Mouse (Mus musculus): ENCODE data around the gene Tmem30b. TPM values are rescaled to one million over a fixed set of nuclear protein-coding genes. Genes with fewer than 3 reads are reported as not detected.
"Not testable (repeated sequence)": the region's sequence is repeated elsewhere in the genome, so short reads cannot be mapped to it uniquely, and the experiment has no call there.

Tmem30b gene
- polyA plus RNA-seq, 1 experiment from 2014 or later: 31.9 TPM

DNA sequence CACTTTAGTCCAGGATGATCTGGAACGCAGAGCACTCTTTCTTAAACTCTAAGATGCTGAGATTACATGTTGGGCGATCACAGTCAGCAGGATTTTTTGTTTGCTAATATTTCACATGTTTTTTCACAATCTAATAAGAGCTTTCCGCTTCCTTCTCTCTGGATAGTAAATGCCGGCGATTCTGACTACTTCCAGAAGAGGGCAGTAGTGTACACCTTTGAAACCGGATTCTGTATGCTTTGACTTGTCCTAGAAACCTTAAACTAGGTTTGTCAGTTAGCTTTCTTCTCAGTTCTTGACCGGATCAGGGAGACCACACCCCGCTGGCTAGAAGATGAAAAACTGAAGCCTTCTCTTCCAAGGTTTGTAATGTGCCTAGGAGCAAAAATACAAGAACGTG is 11.6 kb downstream of the Tmem30b start:
- no peak overlapping the region for H3K4me3 ChIP-seq (replicated peaks; ENCODE audit: low read depth, low read length)
- H3K27me3 ChIP-seq (ENCODE audit: insufficient read depth, low read length): 0 out of 2 replicates have a peak, but pooled peaks cover 5% of the 10 kb centered on the region
- ATAC-seq (replicated peaks; ENCODE audit: low FRiP score, low read depth): no peak
- no peaks in the 10 kb centered on the region for H3K36me3 ChIP-seq (ENCODE audit: insufficient read depth, low read length)
- DNase-seq (ENCODE audit: low spot score): peak; percentile 85
- H3K4me1 ChIP-seq (replicated peaks; ENCODE audit: insufficient read depth, low read length): no peaks in the 10 kb centered on the region
- H3K9ac ChIP-seq (ENCODE audit: low read depth, low read length): no peak overlapping the region
- no peaks in the 10 kb centered on the region for H3K9me3 ChIP-seq (replicated peaks; ENCODE audit: low read length)
- TF ChIP-seq CTCF (IDR thresholded peaks at IDR 0.05; ENCODE audit: low read depth): peak; percentile 81
- no peak overlapping the region for H3K4me2 ChIP-seq (ENCODE audit: low read length)
- no peak overlapping the region for H3K27ac ChIP-seq
- 13% methylated on average over 9 of the region's 9 CpGs for WGBS

DNA sequence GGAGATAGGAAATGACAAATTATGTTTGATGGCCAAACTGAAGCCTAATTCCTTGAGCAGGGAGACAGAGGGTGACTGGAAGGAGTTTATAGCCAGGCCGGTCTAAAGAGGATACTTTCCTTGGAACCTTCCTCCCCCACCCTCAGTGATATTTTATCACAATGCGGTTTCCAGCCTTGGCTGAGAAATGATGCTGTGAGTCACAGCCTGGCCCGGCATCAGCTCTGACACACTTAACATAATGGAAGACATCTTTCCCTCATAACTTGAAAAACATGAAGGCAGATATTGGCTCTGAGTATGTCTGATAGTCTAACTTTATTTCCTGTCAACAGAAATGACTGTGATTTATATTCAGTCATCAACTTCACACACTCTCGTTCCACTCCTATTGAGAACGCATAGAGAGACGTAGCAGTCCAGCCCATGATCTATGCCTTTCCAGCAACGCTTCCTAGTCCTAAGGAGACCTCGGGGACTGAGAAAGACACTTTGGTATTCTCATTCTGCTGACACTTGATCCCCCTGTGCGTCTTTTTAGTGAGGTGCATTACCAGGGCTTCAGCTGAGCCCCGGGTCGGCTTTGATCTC is 14.2 kb downstream of the Tmem30b start:
- Histone ChIP-seq H3K4me2 (ENCODE audit: low read length) (no peak overlapping the region), H3K4me1 (replicated peaks; ENCODE audit: insufficient read depth, low read length) (no peaks in the 10 kb centered on the region), H3K27me3 (ENCODE audit: insufficient read depth, low read length) (peaks cover 5% of the 10 kb centered on the region; the same call in 1 of the 2 replicates), H3K9ac (ENCODE audit: low read depth, low read length) (no peak overlapping the region), H3K4me3 (replicated peaks; ENCODE audit: low read depth, low read length) (no peak overlapping the region), H3K9me3 (replicated peaks; ENCODE audit: low read length) (no peaks in the 10 kb centered on the region), H3K27ac (no peak overlapping the region), H3K36me3 (ENCODE audit: insufficient read depth, low read length) (no peaks in the 10 kb centered on the region)
- no peak for DNase-seq (ENCODE audit: low spot score)
- no peak for ATAC-seq (replicated peaks; ENCODE audit: low FRiP score, low read depth)
- 30% methylated on average over 11 of the region's 11 CpGs for WGBS
- TF ChIP-seq CTCF (IDR thresholded peaks at IDR 0.05; ENCODE audit: low read depth): no peak

DNA sequence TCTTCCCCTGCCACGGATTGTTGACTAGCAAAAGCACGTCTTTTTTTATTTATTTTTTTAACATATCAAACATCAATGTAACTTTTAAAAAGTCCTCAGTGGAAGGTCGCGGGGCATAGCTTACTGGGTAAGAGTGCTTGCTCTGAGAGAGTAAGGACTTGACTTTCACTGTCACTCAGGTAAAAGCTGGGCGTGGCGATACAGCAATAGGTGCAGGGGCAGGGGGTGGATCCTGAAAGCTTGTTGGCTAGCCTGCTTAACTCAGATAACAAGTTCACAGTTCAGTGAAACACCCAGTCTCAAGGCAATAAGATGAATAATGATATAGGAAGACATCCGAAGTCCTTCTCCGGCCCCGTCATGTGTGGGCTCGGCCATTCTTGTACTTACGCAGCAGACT is 16.6 kb downstream of the Tmem30b start:
- H3K27ac ChIP-seq: no peak overlapping the region
- no peak overlapping the region for H3K4me3 ChIP-seq (replicated peaks; ENCODE audit: low read depth, low read length)
- no peaks in the 10 kb centered on the region for H3K9me3 ChIP-seq (replicated peaks; ENCODE audit: low read length)
- no peaks in the 10 kb centered on the region for H3K4me1 ChIP-seq (replicated peaks; ENCODE audit: insufficient read depth, low read length)
- no peak overlapping the region for H3K4me2 ChIP-seq (ENCODE audit: low read length)
- no peak overlapping the region for H3K9ac ChIP-seq (ENCODE audit: low read depth, low read length)
- no peak for ATAC-seq (replicated peaks; ENCODE audit: low FRiP score, low read depth)
- 70% methylated on average over 11 of the region's 11 CpGs for WGBS
- no peaks in the 10 kb centered on the region for H3K36me3 ChIP-seq (ENCODE audit: insufficient read depth, low read length)
- H3K27me3 ChIP-seq (ENCODE audit: insufficient read depth, low read length): peaks cover 5% of the 10 kb centered on the region; the same call in 1 of the 2 replicates
- DNase-seq (ENCODE audit: low spot score): no peak
- TF ChIP-seq CTCF (IDR thresholded peaks at IDR 0.05; ENCODE audit: low read depth): no peak

DNA sequence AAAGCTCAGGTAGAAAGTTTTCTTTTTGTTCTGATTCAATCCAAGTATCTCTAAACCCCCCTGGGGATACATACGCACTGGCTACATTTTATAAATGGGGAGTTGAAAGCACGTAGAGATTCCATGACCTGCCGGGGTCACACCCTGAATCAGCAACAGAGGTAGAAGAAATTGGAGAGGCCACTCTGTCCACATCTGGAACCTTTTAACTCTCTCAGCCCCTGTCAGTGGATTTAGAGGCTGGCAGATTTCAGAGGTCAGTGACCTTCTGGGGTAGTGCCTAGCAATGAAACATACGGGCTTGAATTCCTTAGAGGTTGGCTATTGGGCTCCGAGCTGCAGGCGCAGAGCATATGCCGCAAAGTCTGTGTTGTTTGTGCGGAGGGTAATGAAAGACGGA is 17.1 kb downstream of the Tmem30b start:
- no peak overlapping the region for H3K4me2 ChIP-seq (ENCODE audit: low read length)
- no peak for TF ChIP-seq CTCF (IDR thresholded peaks at IDR 0.05; ENCODE audit: low read depth)
- H3K27ac ChIP-seq: no peak overlapping the region
- H3K27me3 ChIP-seq (ENCODE audit: insufficient read depth, low read length): peaks cover 5% of the 10 kb centered on the region; the same call in 1 of the 2 replicates
- no peaks in the 10 kb centered on the region for H3K9me3 ChIP-seq (replicated peaks; ENCODE audit: low read length)
- DNase-seq (ENCODE audit: low spot score) (no peak), ATAC-seq (replicated peaks; ENCODE audit: low FRiP score, low read depth) (no peak)
- H3K36me3 ChIP-seq (ENCODE audit: insufficient read depth, low read length): no peaks in the 10 kb centered on the region
- H3K4me1 ChIP-seq (replicated peaks; ENCODE audit: insufficient read depth, low read length): no peaks in the 10 kb centered on the region
- 17% methylated on average over 9 of the region's 9 CpGs for WGBS
- H3K4me3 ChIP-seq (replicated peaks; ENCODE audit: low read depth, low read length): no peak overlapping the region
- no peak overlapping the region for H3K9ac ChIP-seq (ENCODE audit: low read depth, low read length)

DNA sequence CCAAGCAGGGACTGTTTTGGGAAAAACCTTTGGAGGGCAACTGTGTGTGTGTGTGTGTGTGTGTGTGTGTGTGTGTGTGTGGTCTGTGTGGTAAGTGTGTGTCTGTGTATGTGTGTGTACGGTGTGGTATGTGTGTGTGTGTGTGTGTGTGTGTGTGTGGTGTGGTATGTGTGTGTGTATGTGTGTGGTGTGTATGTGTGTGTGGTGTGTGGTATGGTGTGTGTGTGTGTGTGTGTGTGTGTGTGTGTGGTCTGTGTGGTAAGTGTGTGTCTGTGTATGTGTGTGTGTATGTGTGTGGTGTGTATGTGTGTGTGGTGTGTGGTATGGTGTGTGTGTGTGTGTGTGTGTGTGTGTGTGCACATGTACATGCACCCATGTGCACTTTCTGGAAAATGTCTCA is 18.1 kb downstream of the Tmem30b start:
- not testable (repeated sequence) for H3K27ac ChIP-seq; H3K4me1 ChIP-seq (replicated peaks; ENCODE audit: insufficient read depth, low read length); H3K4me3 ChIP-seq (replicated peaks; ENCODE audit: low read depth, low read length); H3K9ac ChIP-seq (ENCODE audit: low read depth, low read length); H3K36me3 ChIP-seq (ENCODE audit: insufficient read depth, low read length); ATAC-seq (replicated peaks; ENCODE audit: low FRiP score, low read depth); H3K27me3 ChIP-seq (ENCODE audit: insufficient read depth, low read length); DNase-seq (ENCODE audit: low spot score); H3K9me3 ChIP-seq (replicated peaks; ENCODE audit: low read length); H3K4me2 ChIP-seq (ENCODE audit: low read length)
- 89% methylated on average over 1 of the region's 1 CpGs for WGBS

DNA sequence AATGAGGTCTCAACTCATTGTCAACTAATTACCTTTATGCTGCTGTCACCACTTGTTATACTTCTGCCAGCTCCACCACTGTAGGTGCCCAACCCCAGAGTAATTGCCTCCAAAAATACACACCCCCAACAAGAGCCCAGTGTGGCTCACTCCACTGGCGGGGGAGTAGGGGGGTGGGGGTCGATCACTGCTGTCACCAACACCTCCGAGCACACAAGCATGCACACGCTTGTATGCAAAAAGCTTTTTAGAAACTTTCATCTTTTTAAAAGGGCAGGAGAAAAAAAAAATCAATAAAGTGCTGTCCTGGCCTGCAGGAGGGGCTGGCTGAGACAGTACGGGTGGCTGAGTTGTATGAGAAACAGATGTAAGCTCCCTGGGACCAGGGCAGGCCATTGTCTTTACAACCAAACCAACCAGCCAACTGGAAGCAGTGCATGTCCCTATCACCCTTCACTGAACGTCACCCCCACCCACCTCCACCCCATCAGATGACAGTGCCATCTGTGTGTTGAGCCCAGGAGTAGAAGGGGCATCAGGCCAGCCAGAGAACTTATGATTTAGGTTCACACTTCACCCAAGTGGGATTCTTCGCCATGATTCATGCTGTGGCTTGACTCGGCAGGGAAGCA is 20.8 kb downstream of the Tmem30b start:
- 53% methylated on average over 8 of the region's 8 CpGs for WGBS
- Histone ChIP-seq H3K27me3 (ENCODE audit: insufficient read depth, low read length) (peaks cover 5% of the 10 kb centered on the region; the same call in 1 of the 2 replicates), H3K27ac (no peak overlapping the region), H3K9ac (ENCODE audit: low read depth, low read length) (no peak overlapping the region), H3K36me3 (ENCODE audit: insufficient read depth, low read length) (no peaks in the 10 kb centered on the region), H3K9me3 (replicated peaks; ENCODE audit: low read length) (no peaks in the 10 kb centered on the region), H3K4me3 (replicated peaks; ENCODE audit: low read depth, low read length) (no peak overlapping the region), H3K4me2 (ENCODE audit: low read length) (no peak overlapping the region), H3K4me1 (replicated peaks; ENCODE audit: insufficient read depth, low read length) (no peaks in the 10 kb centered on the region)
- DNase-seq (ENCODE audit: low spot score) (no peak), ATAC-seq (replicated peaks; ENCODE audit: low FRiP score, low read depth) (no peak)
- TF ChIP-seq CTCF (IDR thresholded peaks at IDR 0.05; ENCODE audit: low read depth): no peak
